Mouse (Mus musculus) cortical plate, adult 2 months (tissue): ENCODE data around the gene Myt1l. TPM values are rescaled to one million over a fixed set of nuclear protein-coding genes. Genes with fewer than 3 reads are reported as not detected.

Source experiments
- H3K27ac ChIP-seq: fragments of 200-500 bp; 2 replicates; pipeline ENCODE4 v1.5.1; 2012; ENCODE audit warnings: low read length, control low read depth, inconsistent platforms; ENCODE audit not compliant: insufficient read depth
- H3K4me1 ChIP-seq: fragments of 200-500 bp; 2 replicates; pipeline ENCODE4 v1.6.1; 2011; ENCODE audit warnings: low read length; ENCODE audit not compliant: control insufficient read depth, insufficient read depth
- H3K4me3 ChIP-seq: fragments of 200-500 bp; 2 replicates; pipeline ENCODE4 v1.5.1; 2011; ENCODE audit warnings: mild to moderate bottlenecking, low read length, control low read depth; ENCODE audit not compliant: insufficient read depth
- CTCF ChIP-seq: fragments of 200-500 bp; IDR thresholded peaks from 2 replicates; pipeline ENCODE4 v1.5.1; 2011; ENCODE audit warnings: mild to moderate bottlenecking, control low read depth, low read length; ENCODE audit not compliant: insufficient read depth; ENCODE audit errors: extremely low read depth
- POLR2A ChIP-seq: fragments of 200-500 bp; IDR thresholded peaks from 2 replicates; pipeline ENCODE4 v1.6.1; 2011; ENCODE audit warnings: mild to moderate bottlenecking, low read length, control low read depth; ENCODE audit not compliant: insufficient read depth; ENCODE audit errors: extremely low read depth
- polyA plus RNA-seq: library from polyadenylated mRNA; depleted of rRNA; stranded (reverse); fragments of >200 nt; gene quantifications from 2 replicates; pipeline ENCODE4 v1.2.3, GENCODE M21; 2012

The Myt1l gene
- polyA plus RNA-seq, 1 experiment, result 74.1 TPM

DNA sequence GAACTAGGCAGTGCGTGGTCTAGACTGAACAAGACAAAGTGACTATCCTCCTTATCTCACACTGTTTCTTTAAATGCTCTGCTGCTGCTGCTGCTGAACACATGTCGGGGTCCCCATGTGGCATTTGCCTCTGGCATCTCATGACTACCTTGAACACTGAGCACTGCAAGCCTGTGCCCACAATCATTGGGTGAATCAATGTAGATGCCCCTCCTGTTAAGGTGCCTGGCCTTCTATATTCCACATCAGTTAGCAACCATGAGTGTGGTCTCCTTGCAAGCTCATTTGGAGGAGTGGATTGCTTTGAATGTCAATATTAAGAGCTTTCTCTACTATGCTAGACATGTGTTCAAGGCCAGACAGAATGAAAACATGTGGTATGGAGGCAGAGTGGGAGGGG lies 287.3 kb downstream of the Myt1l start:
- H3K4me1 ChIP-seq, result peaks cover 3% of the 10 kb centered on the region
- H3K4me3 ChIP-seq, result no peak overlapping the region
- no peak for TF ChIP-seq CTCF
- H3K27ac ChIP-seq, result no peak overlapping the region

DNA sequence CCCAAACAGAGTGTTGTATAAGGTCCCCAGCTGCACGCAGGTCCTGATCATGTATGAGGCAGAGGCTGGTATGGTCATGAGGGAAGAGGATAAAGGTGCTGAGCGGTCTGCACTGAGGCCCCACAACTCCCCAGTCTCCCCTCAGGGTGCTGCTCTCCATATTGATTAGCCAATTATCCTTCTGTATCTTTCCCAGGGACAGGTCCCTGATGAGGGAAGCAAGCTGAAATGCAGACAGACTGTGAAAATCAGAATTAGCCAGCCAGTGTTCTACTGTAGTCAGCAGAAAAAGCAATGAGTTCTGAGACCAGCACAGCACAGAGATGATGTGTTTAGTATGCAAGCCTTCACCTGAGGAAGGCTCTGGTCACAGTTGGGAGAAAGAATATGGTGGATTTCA lies 287.9 kb downstream of the Myt1l start:
- H3K4me1 ChIP-seq, result peaks cover 3% of the 10 kb centered on the region
- TF ChIP-seq POLR2A (no peak), CTCF (no peak)
- no peak overlapping the region for H3K27ac ChIP-seq
- H3K4me3 ChIP-seq, result no peak overlapping the region

DNA sequence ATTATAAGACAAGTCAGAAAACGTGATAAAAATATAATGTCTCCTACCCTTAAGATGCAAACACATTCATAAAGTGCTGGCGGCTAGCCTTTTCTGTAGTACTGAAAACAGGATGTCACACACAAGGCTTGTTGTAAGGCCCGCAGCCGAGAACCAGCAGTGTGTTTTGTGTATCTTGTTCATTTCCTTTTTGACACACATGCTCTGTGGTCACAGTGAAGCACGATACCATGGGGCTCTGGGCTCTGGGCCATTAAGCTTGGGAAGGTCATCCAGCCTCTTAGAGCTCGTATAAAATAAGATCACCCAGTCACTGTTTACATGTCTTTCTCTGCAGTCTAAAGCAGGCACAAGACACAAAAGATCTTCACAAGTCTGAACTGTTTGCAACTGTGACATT lies 288.6 kb downstream of the Myt1l start:
- TF ChIP-seq CTCF, result no peak
- TF ChIP-seq POLR2A, result no peak
- H3K4me1 ChIP-seq, result peaks cover 2% of the 10 kb centered on the region
- no peak overlapping the region for H3K27ac ChIP-seq
- H3K4me3 ChIP-seq, result no peak overlapping the region

DNA sequence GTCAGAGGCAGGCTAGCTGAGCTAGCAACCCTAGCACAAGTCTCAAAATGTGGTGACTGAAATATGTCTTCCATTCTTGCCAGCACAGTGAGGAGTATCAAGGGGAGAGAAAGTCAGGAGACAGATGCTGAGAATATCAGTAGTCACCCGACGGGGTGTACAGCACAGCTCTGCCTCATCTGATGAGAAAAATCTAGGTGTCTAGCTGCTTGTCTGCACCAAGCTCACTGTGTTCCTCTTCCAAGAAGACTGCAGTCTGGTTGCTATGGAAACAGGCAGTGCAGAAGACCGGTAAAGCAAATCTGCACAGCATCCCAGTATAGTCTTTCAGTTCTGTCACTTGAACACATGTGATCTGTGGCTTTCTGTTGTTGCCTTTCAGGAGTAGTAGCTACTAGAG lies 294.0 kb downstream of the Myt1l start:
- 0 out of 2 replicates have a peak overlapping the region, but pooled peaks have one; percentile 51 for H3K27ac ChIP-seq
- peaks cover 10% of the 10 kb centered on the region for H3K4me1 ChIP-seq
- TF ChIP-seq CTCF, result no peak
- no peak for TF ChIP-seq POLR2A
- H3K4me3 ChIP-seq, result no peak overlapping the region

DNA sequence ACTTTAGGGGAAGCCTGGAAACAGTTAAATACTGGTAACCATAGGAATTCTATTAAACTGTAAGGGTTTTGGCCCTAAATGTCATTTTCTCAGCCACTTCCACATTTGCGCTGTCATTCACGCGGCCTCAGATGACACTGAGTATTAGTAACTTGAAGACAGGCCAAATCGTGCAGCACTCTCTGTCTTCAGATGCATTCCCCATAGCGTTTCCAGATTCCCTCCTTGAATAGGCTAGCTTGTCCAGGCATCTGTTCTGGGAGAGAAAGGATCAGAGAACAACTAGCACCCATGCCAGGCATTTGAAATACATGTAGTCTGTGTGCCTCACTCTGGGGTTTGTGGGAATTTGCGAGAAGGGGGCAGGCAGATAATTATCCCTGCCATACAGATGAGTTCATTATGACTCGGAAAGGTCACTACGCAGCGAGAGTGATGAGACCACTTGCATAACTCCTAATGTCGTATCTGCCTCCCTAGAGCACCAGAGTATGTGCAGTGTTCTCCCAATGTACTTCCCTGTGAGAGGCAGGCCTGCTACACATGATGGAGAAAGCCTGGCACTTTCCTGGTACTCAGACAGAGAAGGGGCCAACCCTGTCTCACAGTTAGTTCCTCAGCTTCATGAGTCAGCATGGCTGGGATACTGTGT lies 295.7 kb downstream of the Myt1l start:
- H3K4me3 ChIP-seq, result no peak overlapping the region
- H3K4me1 ChIP-seq, result peaks cover 10% of the 10 kb centered on the region
- TF ChIP-seq POLR2A (no peak), CTCF (no peak)
- H3K27ac ChIP-seq, result peak overlapping the region; percentile 14; the same call in 1 of the 2 replicates

DNA sequence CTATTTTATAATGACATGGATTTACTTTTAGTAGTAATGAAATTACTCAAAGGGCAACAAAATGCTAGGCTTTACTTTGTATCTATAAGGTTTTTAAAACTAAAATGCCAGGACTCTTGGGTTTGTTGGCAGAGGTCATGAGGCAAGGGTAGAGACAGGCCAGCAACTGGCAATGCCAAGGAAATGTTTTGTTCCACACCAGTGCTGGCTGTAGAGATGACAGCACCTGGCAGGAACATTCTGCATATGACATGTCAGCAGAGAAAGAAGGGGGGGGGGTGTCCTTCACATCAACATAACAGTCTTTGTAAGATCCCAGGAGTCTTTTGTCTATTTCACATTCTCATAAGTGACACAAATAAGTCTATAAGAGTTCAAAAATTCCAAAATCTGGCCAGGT lies 302.4 kb downstream of the Myt1l start:
- no peak overlapping the region for H3K27ac ChIP-seq
- peaks cover 3% of the 10 kb centered on the region; the same call in 1 of the 2 replicates for H3K4me1 ChIP-seq
- H3K4me3 ChIP-seq, result no peak overlapping the region
- no peak for TF ChIP-seq CTCF
- no peak for TF ChIP-seq POLR2A

DNA sequence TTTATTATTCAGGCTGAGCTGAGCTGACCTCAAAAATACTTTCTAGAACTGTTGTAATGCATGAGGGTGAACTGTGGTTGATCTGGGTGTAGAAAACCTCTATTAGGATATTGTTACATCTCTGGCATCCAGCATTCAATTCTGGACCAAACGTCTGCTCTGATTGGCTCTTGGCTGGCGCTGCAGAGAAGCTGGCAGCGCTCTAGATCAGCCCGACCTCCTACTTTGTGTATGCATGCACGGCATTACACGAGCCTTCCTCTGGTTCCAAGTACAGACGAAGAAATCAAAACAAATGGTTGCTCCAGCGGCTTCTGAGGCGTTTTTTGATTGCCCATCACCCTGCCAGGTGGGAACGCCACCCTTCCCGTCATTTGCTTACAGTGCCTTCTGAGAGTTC lies 303.2 kb downstream of the Myt1l start:
- no peak overlapping the region for H3K27ac ChIP-seq
- H3K4me1 ChIP-seq, result peaks cover 3% of the 10 kb centered on the region; the same call in 1 of the 2 replicates
- no peak overlapping the region for H3K4me3 ChIP-seq
- TF ChIP-seq CTCF, result no peak
- TF ChIP-seq POLR2A, result no peak

DNA sequence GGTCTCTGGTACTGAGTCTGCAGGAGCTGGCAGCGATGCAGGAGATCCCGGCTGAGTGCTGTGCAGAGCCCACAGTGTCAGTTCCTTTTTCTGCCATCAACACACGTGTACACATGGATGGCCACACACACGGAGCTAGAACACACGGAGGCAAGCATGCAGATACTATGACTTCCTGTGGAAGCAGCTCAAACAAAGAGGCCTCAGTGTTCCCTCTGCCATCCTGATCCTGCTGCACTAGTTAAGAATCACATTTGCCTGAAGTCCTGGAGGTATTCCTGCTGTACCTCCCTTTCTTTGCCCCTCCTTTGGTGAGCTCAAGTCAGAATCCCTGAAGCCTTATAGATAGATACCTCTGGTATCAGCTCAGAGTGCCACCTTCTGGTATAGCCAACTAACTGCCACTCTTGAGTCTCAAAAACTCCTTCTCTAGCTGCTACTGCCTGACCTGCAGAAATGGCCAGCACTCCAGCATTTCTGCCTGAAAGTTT lies 309.2 kb downstream of the Myt1l start:
- peak; percentile 62 for TF ChIP-seq CTCF
- no peak for TF ChIP-seq POLR2A
- Histone ChIP-seq H3K27ac (no peak overlapping the region), H3K4me1 (peaks cover 7% of the 10 kb centered on the region; the same call in 1 of the 2 replicates), H3K4me3 (no peak overlapping the region)

DNA sequence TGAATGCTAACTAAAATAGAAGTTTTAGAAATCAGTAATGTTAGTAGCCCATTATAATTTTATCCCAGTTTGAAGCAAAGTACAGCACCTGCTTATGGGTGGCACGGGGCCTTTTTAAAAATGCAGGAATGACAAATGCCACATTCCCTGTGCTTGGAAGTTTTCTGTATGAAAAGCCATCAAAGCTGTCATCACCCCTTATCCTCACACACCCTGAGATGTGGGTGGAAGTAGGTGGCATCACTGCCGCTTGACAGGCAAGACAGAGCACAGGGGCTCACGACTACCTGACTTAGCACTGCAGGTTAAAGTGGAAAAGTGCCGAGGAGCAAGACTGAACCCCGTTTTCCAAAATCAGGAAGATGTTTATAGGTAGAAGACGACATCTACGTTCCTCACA lies 310.2 kb downstream of the Myt1l start:
- Histone ChIP-seq H3K4me1 (peaks cover 6% of the 10 kb centered on the region; the same call in 1 of the 2 replicates), H3K27ac (0 out of 2 replicates have a peak overlapping the region, but pooled peaks have one; percentile 25), H3K4me3 (no peak overlapping the region)
- TF ChIP-seq CTCF (no peak), POLR2A (no peak)

DNA sequence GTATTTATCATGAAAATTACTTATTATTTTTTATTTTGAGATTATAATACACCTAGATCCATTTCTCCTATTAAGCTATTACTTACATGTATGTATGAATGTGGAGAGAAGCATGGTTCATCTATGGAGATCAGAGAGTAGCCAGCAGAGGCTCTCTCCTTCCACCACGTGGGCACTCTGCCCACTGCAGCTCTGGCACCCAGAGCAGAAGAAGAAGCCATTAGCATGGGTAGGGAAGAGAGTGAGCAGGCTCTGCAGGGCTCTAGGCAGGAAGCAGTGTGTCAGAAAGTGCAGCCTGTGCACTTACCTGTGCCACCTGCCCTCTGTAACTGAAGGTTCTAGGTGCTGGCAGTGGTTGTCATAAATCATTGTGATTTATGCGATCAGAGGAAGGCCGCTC lies 321.8 kb downstream of the Myt1l start:
- peaks cover 5% of the 10 kb centered on the region for H3K4me1 ChIP-seq
- H3K4me3 ChIP-seq, result no peak overlapping the region
- TF ChIP-seq POLR2A (no peak), CTCF (no peak)
- no peak overlapping the region for H3K27ac ChIP-seq
